ENCODE assay signal across 28 mouse cellular contexts in genomic region chr12:103041401-103041800, GRCm38 (mm10).
"Had no signal": no experiment of that assay in that cellular context is flagged by ENCODE, and none has a peak within 500 bp of the region (broad histone marks: within the 10 kb centered on the region; RNA-seq: fewer than 3 reads in every experiment).

No protein-coding gene starts in this region.

- H3K36me3 ChIP-seq: embryonic facial prominence, embryonic 10.5 days; embryonic facial prominence, embryonic 12.5 days; embryonic facial prominence, embryonic 13.5 days; embryonic facial prominence, embryonic 15.5 days; forebrain, embryonic 10.5 days had no signal

- DNase-seq: cerebellum, adult 2 months; cerebellum, adult 8-10 months; cerebellum, adult 9-10 months; cerebellum, adult 9-11 months; cerebellum, postnatal 10 days; cerebellum, postnatal 14 days; cerebellum, postnatal 25 days; cerebellum, postnatal 36 days; embryo, embryonic 11 days; forebrain, postnatal 0 days; gastrocnemius, adult 2 months; gastrocnemius, postnatal 10 days; gastrocnemius, postnatal 14 days; gastrocnemius, postnatal 25 days; gastrocnemius, postnatal 36 days; heart, adult 18-20 months; heart, adult 2 months had no signal

- H3K4me1 ChIP-seq: embryonic facial prominence, embryonic 12.5 days; embryonic facial prominence, embryonic 15.5 days; forebrain, embryonic 13.5 days had no signal

- ATAC-seq: forebrain, embryonic 13.5 days; forebrain, embryonic 14.5 days; forebrain, embryonic 15.5 days; forebrain, embryonic 16.5 days; forebrain, postnatal 0 days had no signal

- H3K4me2 ChIP-seq: embryonic facial prominence, embryonic 12.5 days; embryonic facial prominence, embryonic 13.5 days; embryonic facial prominence, embryonic 15.5 days; forebrain, embryonic 12.5 days; forebrain, embryonic 13.5 days; forebrain, embryonic 15.5 days had no signal

- H3K9me3 ChIP-seq: embryonic facial prominence, embryonic 10.5 days; embryonic facial prominence, embryonic 12.5 days; embryonic facial prominence, embryonic 13.5 days; embryonic facial prominence, embryonic 15.5 days; forebrain, embryonic 10.5 days; forebrain, embryonic 12.5 days; forebrain, embryonic 13.5 days; forebrain, embryonic 15.5 days had no signal

- H3K27ac ChIP-seq: embryonic facial prominence, embryonic 10.5 days; embryonic facial prominence, embryonic 12.5 days; embryonic facial prominence, embryonic 13.5 days; embryonic facial prominence, embryonic 15.5 days; forebrain, embryonic 10.5 days; forebrain, embryonic 12.5 days; forebrain, embryonic 13.5 days; forebrain, embryonic 15.5 days; gastrocnemius, adult 2 months; heart, adult 2 months had no signal

- H3K4me3 ChIP-seq: embryonic facial prominence, embryonic 10.5 days; embryonic facial prominence, embryonic 12.5 days; embryonic facial prominence, embryonic 13.5 days; embryonic facial prominence, embryonic 15.5 days; erythroblast, embryonic 14.5 days; forebrain, embryonic 10.5 days; forebrain, embryonic 12.5 days; forebrain, embryonic 13.5 days; forebrain, embryonic 15.5 days; gastrocnemius, adult 2 months; heart, adult 2 months had no signal

- H3K9ac ChIP-seq: embryonic facial prominence, embryonic 12.5 days; embryonic facial prominence, embryonic 13.5 days; embryonic facial prominence, embryonic 15.5 days; forebrain, embryonic 12.5 days; forebrain, embryonic 13.5 days; forebrain, embryonic 15.5 days; forebrain, postnatal 0 days had no signal

- H3K27me3 ChIP-seq: embryonic facial prominence, embryonic 12.5 days; embryonic facial prominence, embryonic 13.5 days; embryonic facial prominence, embryonic 15.5 days; forebrain, embryonic 12.5 days; forebrain, embryonic 13.5 days; forebrain, embryonic 15.5 days had no signal
